ENCODE assay signal across 8 mouse cellular contexts in genomic region chr9:58155366-58155765, GRCm38 (mm10). TPM values are rescaled to one million over a fixed set of nuclear protein-coding genes. Genes with fewer than 3 reads are reported as not detected.
DNase-seq lines count a peak whose midpoint lies in the region; ATAC-seq and TF ChIP-seq lines count a peak whose summit lies in the region.

No protein-coding gene starts in this region.

- ATAC-seq in midbrain, embryonic 14.5 days (ENCODE audit: low FRiP score, low TSS enrichment), result no peak
- no peak for ATAC-seq in midbrain, embryonic 15.5 days (replicated peaks)
- ATAC-seq in hindbrain, embryonic 15.5 days (ENCODE audit: low FRiP score, low read depth), result 0 out of 2 replicates have a peak, but pooled peaks have one; percentile 13
- peak; percentile 45; the same call in 1 of the 2 replicates for ATAC-seq in lung, postnatal 0 days

- TF ChIP-seq EP300 in lung, postnatal 0 days (IDR thresholded peaks at IDR 0.05), result no peak

- no peak overlapping the region for H3K4me2 ChIP-seq in midbrain, embryonic 14.5 days (ENCODE audit: low read length)
- no peak overlapping the region for H3K4me2 ChIP-seq in midbrain, embryonic 15.5 days
- H3K4me2 ChIP-seq in hindbrain, embryonic 15.5 days, result no peak overlapping the region
- no peak overlapping the region for H3K4me2 ChIP-seq in lung, postnatal 0 days (replicated peaks; ENCODE audit: low read depth, low read length)

- peak; percentile 75 for DNase-seq in midbrain, embryonic 14.5 days
- DNase-seq in gastrocnemius, postnatal 14 days, result peak; percentile 77
- peak; percentile 60 for DNase-seq in lung, postnatal 0 days (ENCODE audit: low spot score)
- DNase-seq in thymus, postnatal 4 days, result no peak
- no peak for DNase-seq in spleen, adult 18-20 months
- DNase-seq in natural killer cell, adult 2 months (ENCODE audit: low spot score in 2 of 2), result no peak

- H3K27ac ChIP-seq in midbrain, embryonic 14.5 days (replicated peaks; ENCODE audit: low read depth, low read length), result no peak overlapping the region
- no peak overlapping the region for H3K27ac ChIP-seq in midbrain, embryonic 15.5 days
- H3K27ac ChIP-seq in hindbrain, embryonic 15.5 days (replicated peaks), result no peak overlapping the region
- no peak overlapping the region for H3K27ac ChIP-seq in lung, postnatal 0 days (ENCODE audit: low read length)

- no peaks in the 10 kb centered on the region for H3K27me3 ChIP-seq in midbrain, embryonic 14.5 days (ENCODE audit: control insufficient read depth, insufficient read depth, low read length)
- H3K27me3 ChIP-seq in midbrain, embryonic 15.5 days (replicated peaks), result no peaks in the 10 kb centered on the region
- no peaks in the 10 kb centered on the region for H3K27me3 ChIP-seq in hindbrain, embryonic 15.5 days
- no peaks in the 10 kb centered on the region for H3K27me3 ChIP-seq in lung, postnatal 0 days (replicated peaks; ENCODE audit: insufficient read depth, low read length)

- no peak overlapping the region for H3K9ac ChIP-seq in midbrain, embryonic 14.5 days (replicated peaks; ENCODE audit: low read length)
- no peak overlapping the region for H3K9ac ChIP-seq in midbrain, embryonic 15.5 days
- no peak overlapping the region for H3K9ac ChIP-seq in hindbrain, embryonic 15.5 days
- H3K9ac ChIP-seq in lung, postnatal 0 days (replicated peaks; ENCODE audit: low read depth), result no peak overlapping the region

- intact Hi-C loops in gastrocnemius, postnatal 14 days (cut with DNase I; ENCODE audit: low total_unique reads), result no loop called here

- no peaks in the 10 kb centered on the region for H3K36me3 ChIP-seq in midbrain, embryonic 14.5 days (ENCODE audit: control insufficient read depth, insufficient read depth, low read length)
- no peaks in the 10 kb centered on the region for H3K36me3 ChIP-seq in midbrain, embryonic 15.5 days (replicated peaks)
- H3K36me3 ChIP-seq in hindbrain, embryonic 15.5 days, result no peaks in the 10 kb centered on the region
- H3K36me3 ChIP-seq in lung, postnatal 0 days (ENCODE audit: insufficient read depth, low read length), result no peaks in the 10 kb centered on the region

- H3K9me3 ChIP-seq in midbrain, embryonic 14.5 days (ENCODE audit: control insufficient read depth, low read length), result no peaks in the 10 kb centered on the region
- no peaks in the 10 kb centered on the region for H3K9me3 ChIP-seq in midbrain, embryonic 15.5 days
- no peaks in the 10 kb centered on the region for H3K9me3 ChIP-seq in hindbrain, embryonic 15.5 days
- H3K9me3 ChIP-seq in lung, postnatal 0 days (ENCODE audit: low read length), result no peaks in the 10 kb centered on the region

- 56% methylated on average over 3 of the region's 3 CpGs for WGBS in midbrain, embryonic 14.5 days
- 56% methylated on average over 3 of the region's 3 CpGs for WGBS in midbrain, embryonic 15.5 days
- 39% methylated on average over 3 of the region's 3 CpGs for WGBS in hindbrain, embryonic 15.5 days
- 38% methylated on average over 3 of the region's 3 CpGs for whole genome bisulfite sequencing in lung, postnatal 0 days

- no peaks in the 10 kb centered on the region for H3K4me1 ChIP-seq in midbrain, embryonic 14.5 days (ENCODE audit: control insufficient read depth, insufficient read depth, low read length)
- no peaks in the 10 kb centered on the region for H3K4me1 ChIP-seq in midbrain, embryonic 15.5 days
- peaks cover 14% of the 10 kb centered on the region for H3K4me1 ChIP-seq in hindbrain, embryonic 15.5 days (replicated peaks)
- peaks cover 5% of the 10 kb centered on the region; the same call in 1 of the 2 replicates for H3K4me1 ChIP-seq in lung, postnatal 0 days (ENCODE audit: insufficient read depth, low read depth, low read length)

- TF ChIP-seq CTCF in lung, postnatal 0 days (IDR thresholded peaks at IDR 0.05), result no peak

- no peak overlapping the region for H3K4me3 ChIP-seq in midbrain, embryonic 14.5 days (replicated peaks; ENCODE audit: low read depth, low read length)
- no peak overlapping the region for H3K4me3 ChIP-seq in midbrain, embryonic 15.5 days
- no peak overlapping the region for H3K4me3 ChIP-seq in hindbrain, embryonic 15.5 days
- no peak overlapping the region for H3K4me3 ChIP-seq in lung, postnatal 0 days (ENCODE audit: low read depth, low read length)

RNA-seq across cellular contexts. Expression of gene Ccdc33, which starts 36.7 kb away (rescaled TPM):
- polyA plus RNA-seq in midbrain, embryonic 14.5 days (2014; fragmentation: Nextera tagmentation; extraction: Ambion mirVana), result 0.09 and 0.54 TPM in 2 replicates
- polyA plus RNA-seq in midbrain, embryonic 15.5 days (2015; fragmentation: Nextera tagmentation; extraction: Ambion mirVana), result 0.36 and 0.79 TPM in 2 replicates
- total RNA-seq in gastrocnemius, postnatal 14 days (2021), result not detected
- 0.38 and 0.58 TPM in 2 replicates for polyA plus RNA-seq in hindbrain, embryonic 15.5 days (2015; fragmentation: Nextera tagmentation; extraction: Ambion mirVana)
- polyA plus RNA-seq in lung, postnatal 0 days (2015; fragmentation: Nextera tagmentation; extraction: Ambion mirVana), result 3.0 and 3.3 TPM in 2 replicates

RNA-seq across cellular contexts. Expression of gene Islr, which starts 48.7 kb away (rescaled TPM):
- 2.4 and 16.6 TPM in 2 replicates for polyA plus RNA-seq in midbrain, embryonic 14.5 days (2014; fragmentation: Nextera tagmentation; extraction: Ambion mirVana)
- polyA plus RNA-seq in midbrain, embryonic 15.5 days (2015; fragmentation: Nextera tagmentation; extraction: Ambion mirVana), result 36.1 and 46.9 TPM in 2 replicates
- 10 to 100 TPM; 58.1 to 77.5 TPM for total RNA-seq in gastrocnemius, postnatal 14 days (2021)
- polyA plus RNA-seq in hindbrain, embryonic 15.5 days (2015; fragmentation: Nextera tagmentation; extraction: Ambion mirVana), result 37.1 and 44.2 TPM in 2 replicates
- polyA plus RNA-seq in lung, postnatal 0 days (2015; fragmentation: Nextera tagmentation; extraction: Ambion mirVana), result 21.6 and 28.5 TPM in 2 replicates

RNA-seq across cellular contexts. Expression of gene Islr2, which starts 48.8 kb away (rescaled TPM):
- 51.6 and 96.9 TPM in 2 replicates for polyA plus RNA-seq in midbrain, embryonic 14.5 days (2014; fragmentation: Nextera tagmentation; extraction: Ambion mirVana)
- polyA plus RNA-seq in midbrain, embryonic 15.5 days (2015; fragmentation: Nextera tagmentation; extraction: Ambion mirVana), result 44.4 and 55.1 TPM in 2 replicates
- total RNA-seq in gastrocnemius, postnatal 14 days (2021), result 1 to 10 TPM; 3.1 to 5.8 TPM
- polyA plus RNA-seq in hindbrain, embryonic 15.5 days (2015; fragmentation: Nextera tagmentation; extraction: Ambion mirVana), result 20.1 and 27.6 TPM in 2 replicates
- polyA plus RNA-seq in lung, postnatal 0 days (2015; fragmentation: Nextera tagmentation; extraction: Ambion mirVana), result not detected in 2 replicates

Comparison
In these comparisons a context has a peak if more than half of its experiments do, and no peak if none do; other contexts are left out.
1. ATAC-seq: peak in hindbrain, embryonic 15.5 days (single experiment) and lung, postnatal 0 days (single experiment); none in midbrain, embryonic 14.5 days (single experiment) and midbrain, embryonic 15.5 days (single experiment).
2. DNase-seq: peak in midbrain, embryonic 14.5 days (single experiment), gastrocnemius, postnatal 14 days (single experiment) and lung, postnatal 0 days (single experiment); none in thymus, postnatal 4 days (single experiment), spleen, adult 18-20 months (0 of 2) and natural killer cell, adult 2 months (0 of 2).
3. RNA of gene Islr2, which starts 48.8 kb away (polyA plus RNA-seq): 51.6 to 96.9 TPM in midbrain, embryonic 14.5 days, 44.4 to 55.1 TPM in midbrain, embryonic 15.5 days and 20.1 to 27.6 TPM in hindbrain, embryonic 15.5 days; not detected in lung, postnatal 0 days; every median in the first group is over 10 times any median in the second.